Mouse (Mus musculus) ovary, adult 2 months (tissue): ENCODE results near the gene Pin4. TPM values are rescaled to one million over a fixed set of nuclear protein-coding genes. Genes with fewer than 3 reads are reported as not detected.

Source experiments
- polyA plus RNA-seq: library from polyadenylated mRNA; depleted of rRNA; stranded (reverse); fragments of >200 nt; gene quantifications from 2 replicates; pipeline ENCODE4 v1.2.3, GENCODE M21; 2012; rRNA removed

Pin4 gene
- 0.56 TPM in 1 of 2 replicates, not detected in the other for polyA plus RNA-seq

GRCm38 (mm10) chrX:102119042-102119864 is at the start of gene Pin4:
Gene Pin4 (plus strand): TSS chrX:102119447.

GRCm38 (mm10) chrX:102070591-102071471 is 48.4 kb upstream of the Pin4 start, which contains the start of gene Rtl5:
Gene Rtl5 (minus strand): TSS chrX:102071304.

GRCm38 (mm10) chrX:102156618-102157422 is 37.6 kb downstream of the Pin4 start, which contains the start of gene Ercc6l:
Gene Ercc6l (minus strand): TSS chrX:102157091.

Other genes starting within 250 kb of the Pin4 start
- gene Rtl5, start 48.1 kb upstream of the Pin4 start, polyA plus RNA-seq: 6.0 and 6.5 TPM in 2 replicates
- 0.37 and 0.56 TPM in 2 replicates for gene Ercc6l, start 37.6 kb downstream of the Pin4 start, polyA plus RNA-seq
- gene Rps4x, start 69.9 kb downstream of the Pin4 start, polyA plus RNA-seq: 207 and 275 TPM in 2 replicates
- 22.3 and 27.1 TPM in 2 replicates for gene Cited1, start 132.7 kb downstream of the Pin4 start, polyA plus RNA-seq